Mouse (Mus musculus) neural tube, embryonic 12.5 days (tissue): ENCODE measurements around the gene Rnf212b. TPM values are rescaled to one million over a fixed set of nuclear protein-coding genes. Genes with fewer than 3 reads are reported as not detected.

ENCODE experiments used
- ATAC-seq: fragments of 200-750 bp; cut with Nextera tagmentation; 2 replicates; pipeline ENCODE4 v1.8.0; 2017; ENCODE audit warnings: low read depth, mild to moderate bottlenecking, moderate TSS enrichment, moderate library complexity; ENCODE audit not compliant: low FRiP score
- H3K27ac ChIP-seq: fragments of 300-500 bp; sonication (generic); 2 replicates; pipeline ENCODE4 v1.5.1; 2016
- H3K27me3 ChIP-seq: fragments of 300-500 bp; sonication (generic); replicated peaks from 2 replicates; pipeline ENCODE4 v1.6.1; 2016; ENCODE audit warnings: mild to moderate bottlenecking
- H3K36me3 ChIP-seq: fragments of 300-500 bp; sonication (generic); 2 replicates; pipeline ENCODE4 v1.6.1; 2016; ENCODE audit warnings: mild to moderate bottlenecking
- H3K4me1 ChIP-seq: fragments of 300-500 bp; sonication (generic); 2 replicates; pipeline ENCODE4 v1.6.1; 2016
- H3K4me2 ChIP-seq: fragments of 300-500 bp; sonication (generic); replicated peaks from 2 replicates; pipeline ENCODE4 v1.6.1; 2016; ENCODE audit warnings: mild to moderate bottlenecking
- H3K4me3 ChIP-seq: fragments of 300-500 bp; sonication (generic); 2 replicates; pipeline ENCODE4 v1.5.1; 2016
- H3K9ac ChIP-seq: fragments of 300-500 bp; sonication (generic); 2 replicates; pipeline ENCODE4 v1.6.1; 2016; ENCODE audit warnings: mild to moderate bottlenecking
- H3K9me3 ChIP-seq: fragments of 300-500 bp; sonication (generic); 2 replicates; pipeline ENCODE4 v1.6.1; 2016; ENCODE audit warnings: mild to moderate bottlenecking
- WGBS: fragments of 180-500 bp; shearing (Covaris S2); methylation state at CpG from one replicate; pipeline ENCODE4 v1.1.7; 2016; 5-methylcytosine and 5-hydroxymethylcytosine counted together
- polyA plus RNA-seq: library from polyadenylated mRNA; unstranded; fragments of >200 nt; fragmentation: Nextera tagmentation; extraction: Ambion mirVana; gene quantifications from 2 replicates; pipeline ENCODE4 v1.2.1, GENCODE M21; 2016

Rnf212b gene
- polyA plus RNA-seq, 1 experiment from 2014 or later: not detected

DNA sequence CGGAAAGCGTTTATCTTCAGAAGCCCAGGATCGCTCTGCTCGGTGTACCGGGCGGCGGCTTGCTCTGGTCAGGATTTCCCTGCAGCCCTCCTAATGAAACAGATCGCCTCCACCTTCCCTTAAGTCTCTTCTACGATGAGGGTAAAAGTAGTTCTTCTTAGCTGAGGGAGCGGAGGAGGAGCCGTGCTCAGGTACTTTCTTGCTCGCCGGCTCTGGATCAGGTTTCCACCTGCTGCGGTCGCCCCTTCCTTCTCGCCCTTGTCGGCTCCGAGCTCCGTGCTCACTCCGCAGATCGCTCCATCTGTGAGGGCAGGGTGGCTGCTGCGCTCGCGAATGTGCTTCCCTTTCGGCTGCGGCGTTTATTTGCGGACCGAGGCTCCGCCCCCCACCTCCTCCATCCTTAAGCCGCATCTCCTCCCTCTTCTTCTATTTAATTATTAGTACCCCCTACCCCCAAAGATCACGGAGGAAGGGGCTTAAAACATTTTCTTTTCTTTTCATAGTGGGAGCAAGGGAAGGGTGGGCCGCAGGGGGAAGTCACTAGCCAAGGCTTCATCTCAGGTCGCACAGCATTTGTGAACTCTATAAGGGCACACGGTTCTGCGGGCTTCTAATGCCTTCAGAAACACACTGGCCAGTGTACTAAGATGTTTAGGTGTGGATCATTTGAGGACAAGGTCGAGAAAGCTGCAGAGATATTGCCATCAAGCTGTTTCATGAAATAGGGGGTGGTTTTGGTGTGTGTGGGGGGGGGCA lies 32.2 kb upstream of the Rnf212b start, which contains the start of gene Slc7a8:
Gene Slc7a8 (minus strand): TSS at position 337 of the 756 bp plus-strand sequence.
- Histone ChIP-seq H3K4me2 (peak within 1 kb of the TSS; percentile 79), H3K4me1 (0 out of 2 replicates have a peak, but pooled peaks cover 4% of the 10 kb centered on the region), H3K9ac (peak within 1 kb of the TSS; percentile 56), H3K27ac (no peak within 1 kb of the TSS), H3K4me3 (peak within 1 kb of the TSS; percentile 47), H3K27me3 (peaks cover 9% of the 10 kb centered on the region; the same call in 1 of the 2 replicates), H3K9me3 (no peaks in the 10 kb centered on the region), H3K36me3 (no peaks in the 10 kb centered on the region)
- WGBS: 2% methylated on average over 37 of the region's 37 CpGs
- ATAC-seq: peak; percentile 78

DNA sequence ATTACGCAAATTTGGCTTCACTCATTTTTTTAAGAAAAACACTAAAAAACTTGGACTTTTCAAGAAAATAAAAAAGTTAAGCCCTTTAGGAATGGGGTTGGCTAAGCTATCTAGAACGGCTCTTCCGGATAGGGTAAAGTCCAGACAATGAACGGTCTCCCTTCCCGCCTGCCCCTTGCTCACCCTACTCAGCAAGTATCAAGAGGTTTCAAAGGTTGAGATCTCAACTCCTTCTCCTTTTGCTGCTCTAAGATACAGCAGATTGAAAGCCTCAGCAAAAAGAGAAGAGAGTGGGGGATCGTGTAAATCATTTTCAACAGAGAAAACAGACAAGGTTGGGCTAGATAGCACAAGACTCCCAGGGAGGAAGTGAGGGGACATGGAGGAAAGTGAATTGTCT lies 31.0 kb upstream of the Rnf212b start:
- ATAC-seq: no peak
- Histone ChIP-seq H3K4me2 (no peak overlapping the region), H3K4me3 (no peak overlapping the region), H3K27ac (no peak overlapping the region), H3K36me3 (no peaks in the 10 kb centered on the region), H3K9me3 (no peaks in the 10 kb centered on the region), H3K27me3 (peaks cover 9% of the 10 kb centered on the region; the same call in 1 of the 2 replicates), H3K9ac (no peak overlapping the region), H3K4me1 (0 out of 2 replicates have a peak, but pooled peaks cover 4% of the 10 kb centered on the region)
- WGBS: 93% methylated on average over 6 of the region's 6 CpGs

DNA sequence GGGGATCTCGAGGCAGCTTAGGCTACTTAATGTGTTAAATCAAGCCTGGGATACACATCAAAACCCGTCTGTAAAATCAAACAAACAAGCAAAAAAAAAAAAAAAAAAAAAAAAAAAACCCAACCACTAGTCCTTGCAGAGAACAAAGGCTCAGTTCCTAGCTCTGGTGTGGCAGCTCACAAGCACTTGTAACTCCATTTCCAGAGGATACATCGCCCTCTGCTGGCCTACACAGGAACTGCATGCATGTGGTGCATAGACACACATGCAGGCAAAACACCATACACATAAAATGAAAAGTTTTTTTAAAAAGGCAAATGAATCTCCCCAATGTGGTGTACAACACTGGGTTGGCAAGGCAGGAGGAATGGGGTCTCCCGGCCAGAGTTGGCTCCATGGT lies 28.0 kb upstream of the Rnf212b start:
- H3K27ac ChIP-seq: no peak overlapping the region
- no peak overlapping the region for H3K4me3 ChIP-seq
- WGBS: 45% methylated on average over 4 of the region's 4 CpGs
- no peaks in the 10 kb centered on the region for H3K9me3 ChIP-seq
- H3K4me1 ChIP-seq: 0 out of 2 replicates have a peak, but pooled peaks cover 2% of the 10 kb centered on the region
- ATAC-seq: no peak
- H3K27me3 ChIP-seq: no peaks in the 10 kb centered on the region
- H3K4me2 ChIP-seq: no peak overlapping the region
- H3K36me3 ChIP-seq: no peaks in the 10 kb centered on the region
- H3K9ac ChIP-seq: no peak overlapping the region

DNA sequence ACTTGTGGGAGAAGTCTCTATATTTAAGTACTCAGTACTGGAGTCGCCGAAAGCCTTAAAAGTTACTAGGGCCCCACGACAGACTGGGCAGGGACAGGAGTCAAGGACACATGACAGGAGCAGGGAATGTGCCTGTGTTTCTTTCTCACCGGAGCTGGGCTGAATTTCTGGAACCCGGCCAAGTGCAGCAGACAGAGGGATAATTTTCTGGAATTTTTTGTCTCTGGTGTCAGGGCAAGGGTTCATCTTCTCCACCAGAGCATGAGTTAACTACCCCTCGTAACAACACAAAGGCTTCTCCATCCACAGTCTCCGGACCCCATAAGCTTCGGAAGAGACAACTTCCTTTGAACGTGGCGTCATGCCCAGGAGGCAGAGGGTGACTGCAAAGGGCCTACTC lies 27.5 kb upstream of the Rnf212b start:
- WGBS: 68% methylated on average over 10 of the region's 10 CpGs
- no peak for ATAC-seq

DNA sequence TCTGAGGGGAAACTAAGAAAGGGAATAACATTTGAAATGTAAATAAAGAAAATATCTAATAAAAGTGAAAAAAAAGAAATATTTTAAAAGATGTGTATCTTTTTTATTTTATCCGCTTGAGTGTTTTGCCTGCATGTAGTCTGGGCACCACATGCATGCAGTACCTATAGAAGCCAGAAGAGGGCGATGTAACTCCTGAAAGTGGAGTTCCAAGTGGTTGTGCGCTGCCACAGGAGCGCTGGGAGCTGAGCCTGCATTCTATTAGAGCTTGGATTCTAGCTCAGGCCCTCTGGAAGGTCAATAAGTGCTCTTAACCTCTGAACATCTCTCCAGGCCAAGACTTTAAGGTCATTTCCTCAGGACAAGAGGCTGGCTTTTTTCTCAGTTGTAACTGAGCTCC lies 26.7 kb upstream of the Rnf212b start:
- 55% methylated on average over 4 of the region's 4 CpGs for WGBS
- Histone ChIP-seq H3K9ac (no peak overlapping the region), H3K27me3 (no peaks in the 10 kb centered on the region), H3K36me3 (no peaks in the 10 kb centered on the region), H3K4me1 (no peaks in the 10 kb centered on the region), H3K4me3 (no peak overlapping the region), H3K9me3 (no peaks in the 10 kb centered on the region), H3K27ac (no peak overlapping the region), H3K4me2 (no peak overlapping the region)
- ATAC-seq: no peak

More for the DNA sequence above, 27.5 kb upstream of the Rnf212b start:
- no peak overlapping the region for H3K27ac ChIP-seq
- no peak overlapping the region for H3K4me2 ChIP-seq
- H3K4me1 ChIP-seq: no peaks in the 10 kb centered on the region
- H3K4me3 ChIP-seq: no peak overlapping the region
- no peak overlapping the region for H3K9ac ChIP-seq
- no peaks in the 10 kb centered on the region for H3K27me3 ChIP-seq
- H3K36me3 ChIP-seq: no peaks in the 10 kb centered on the region
- no peaks in the 10 kb centered on the region for H3K9me3 ChIP-seq

DNA sequence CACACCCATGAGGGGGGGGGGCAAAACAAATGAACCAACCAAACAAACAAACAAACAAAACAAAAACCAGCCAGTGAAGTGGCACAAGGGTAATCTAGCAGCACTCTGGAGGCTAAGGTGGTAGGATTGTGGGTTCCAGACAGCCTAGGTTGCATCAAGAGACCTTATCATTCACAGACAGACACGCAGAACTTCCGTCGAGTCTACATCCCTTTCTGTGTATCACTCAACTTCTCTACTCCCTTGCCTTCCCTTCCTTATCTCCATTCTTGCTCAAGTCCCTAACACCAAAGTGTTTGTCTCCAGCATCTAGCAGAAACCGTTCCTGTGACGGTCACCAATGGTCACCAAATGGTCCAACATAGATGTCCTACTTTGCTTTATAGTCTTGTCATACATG lies 25.7 kb upstream of the Rnf212b start:
- 91% methylated on average over 5 of the region's 5 CpGs for WGBS
- H3K4me1 ChIP-seq: no peaks in the 10 kb centered on the region
- H3K9me3 ChIP-seq: no peaks in the 10 kb centered on the region
- no peak overlapping the region for H3K9ac ChIP-seq
- H3K4me3 ChIP-seq: no peak overlapping the region
- H3K27ac ChIP-seq: no peak overlapping the region
- no peak overlapping the region for H3K4me2 ChIP-seq
- no peaks in the 10 kb centered on the region for H3K27me3 ChIP-seq
- no peaks in the 10 kb centered on the region for H3K36me3 ChIP-seq
- no peak for ATAC-seq

DNA sequence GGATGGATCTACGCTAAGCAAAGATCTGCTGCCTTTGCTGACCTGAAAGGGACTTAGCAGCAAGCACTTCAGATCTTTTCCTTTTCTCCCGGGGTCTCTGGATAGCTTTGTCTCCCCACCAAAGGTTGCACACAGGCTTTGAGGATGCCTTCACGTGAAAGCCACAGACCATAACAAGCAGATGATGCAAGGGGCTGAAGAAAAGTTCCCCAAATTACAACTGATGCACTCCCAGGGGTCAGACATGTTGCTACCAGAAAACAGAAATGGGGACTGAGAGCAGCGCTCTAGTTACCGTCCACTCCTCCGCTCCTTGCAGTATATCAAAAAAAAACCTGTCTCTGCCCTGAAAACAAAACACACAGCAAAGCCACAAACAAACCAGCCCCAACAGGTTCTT lies 21.8 kb upstream of the Rnf212b start:
- H3K4me3 ChIP-seq: no peak overlapping the region
- H3K36me3 ChIP-seq: no peaks in the 10 kb centered on the region
- no peaks in the 10 kb centered on the region for H3K9me3 ChIP-seq
- no peak overlapping the region for H3K27ac ChIP-seq
- H3K9ac ChIP-seq: no peak overlapping the region
- H3K4me1 ChIP-seq: no peaks in the 10 kb centered on the region
- no peak for ATAC-seq
- no peak overlapping the region for H3K4me2 ChIP-seq
- H3K27me3 ChIP-seq: no peaks in the 10 kb centered on the region
- 81% methylated on average over 6 of the region's 6 CpGs for WGBS

DNA sequence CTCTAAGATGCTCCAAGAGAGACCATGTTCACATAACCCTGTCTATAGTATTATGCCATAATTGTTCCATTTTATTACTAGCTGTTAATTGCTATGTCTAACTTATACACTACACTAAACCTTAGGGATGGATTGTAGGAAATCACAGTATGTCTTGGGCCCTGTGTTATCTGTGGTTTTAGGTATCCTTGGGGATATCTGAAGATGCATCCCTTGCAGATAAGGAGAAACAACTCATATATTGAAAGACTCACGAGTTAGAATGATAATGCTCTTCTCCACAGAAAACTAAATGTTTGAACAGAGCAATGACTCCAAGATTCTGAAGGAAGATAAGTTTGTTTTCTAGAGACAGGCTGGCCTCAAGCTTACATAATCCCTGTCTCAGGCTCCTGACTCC lies 20.6 kb upstream of the Rnf212b start:
- Histone ChIP-seq H3K4me2 (no peak overlapping the region), H3K4me1 (no peaks in the 10 kb centered on the region), H3K27me3 (no peaks in the 10 kb centered on the region), H3K4me3 (no peak overlapping the region), H3K36me3 (no peaks in the 10 kb centered on the region), H3K9ac (no peak overlapping the region), H3K27ac (no peak overlapping the region), H3K9me3 (no peaks in the 10 kb centered on the region)
- no peak for ATAC-seq
- 69% methylated on average over 1 of the region's 1 CpGs for WGBS

DNA sequence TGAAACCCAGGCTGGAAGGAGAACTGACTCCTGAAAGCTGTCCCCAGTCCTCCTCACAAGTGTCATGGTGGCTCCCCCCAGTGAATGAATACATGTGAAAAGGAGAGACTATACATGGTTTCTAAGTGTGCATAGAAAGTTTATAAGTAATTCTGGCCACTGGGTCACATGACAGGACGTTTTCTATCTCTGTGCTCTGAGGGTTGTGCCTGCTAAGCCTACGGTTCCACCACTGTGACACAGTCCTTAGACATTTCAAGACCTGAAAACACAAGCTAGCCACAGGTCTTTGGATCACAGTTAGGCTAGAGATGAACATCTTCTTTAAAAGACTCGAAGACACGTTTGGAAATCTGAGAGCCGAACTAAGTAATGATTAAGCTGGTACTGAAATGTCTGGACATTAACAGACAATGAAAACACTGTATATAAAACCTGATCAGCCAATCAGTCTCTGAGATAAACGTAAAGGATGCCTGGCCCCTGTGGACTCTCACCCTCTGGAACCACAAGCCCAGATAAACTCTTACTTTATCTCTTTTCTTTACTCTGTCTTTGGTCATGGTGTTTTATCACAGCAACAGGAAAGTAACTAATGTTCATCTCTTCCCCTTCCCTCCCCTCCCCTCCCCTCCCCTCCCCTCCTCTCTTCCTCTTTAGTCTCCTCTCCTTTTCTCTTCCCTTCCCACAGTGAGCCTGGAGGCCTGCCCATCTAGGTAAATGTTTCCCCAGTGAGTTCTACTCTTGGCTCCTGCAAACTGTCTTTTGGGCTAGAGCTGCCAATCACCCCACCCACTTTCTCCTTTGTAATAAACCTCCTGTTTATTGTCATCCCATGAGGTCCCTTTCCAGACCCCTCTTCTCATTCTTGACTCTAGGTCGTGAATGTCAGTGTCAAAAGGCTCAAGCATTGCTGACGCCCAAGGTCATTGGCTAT lies 19.8 kb upstream of the Rnf212b start:
- H3K36me3 ChIP-seq: no peaks in the 10 kb centered on the region
- H3K4me1 ChIP-seq: no peaks in the 10 kb centered on the region
- H3K4me3 ChIP-seq: no peak overlapping the region
- H3K27me3 ChIP-seq: no peaks in the 10 kb centered on the region
- no peaks in the 10 kb centered on the region for H3K9me3 ChIP-seq
- no peak overlapping the region for H3K27ac ChIP-seq
- no peak overlapping the region for H3K9ac ChIP-seq
- no peak for ATAC-seq
- WGBS: 81% methylated on average over 8 of the region's 8 CpGs
- H3K4me2 ChIP-seq: no peak overlapping the region

DNA sequence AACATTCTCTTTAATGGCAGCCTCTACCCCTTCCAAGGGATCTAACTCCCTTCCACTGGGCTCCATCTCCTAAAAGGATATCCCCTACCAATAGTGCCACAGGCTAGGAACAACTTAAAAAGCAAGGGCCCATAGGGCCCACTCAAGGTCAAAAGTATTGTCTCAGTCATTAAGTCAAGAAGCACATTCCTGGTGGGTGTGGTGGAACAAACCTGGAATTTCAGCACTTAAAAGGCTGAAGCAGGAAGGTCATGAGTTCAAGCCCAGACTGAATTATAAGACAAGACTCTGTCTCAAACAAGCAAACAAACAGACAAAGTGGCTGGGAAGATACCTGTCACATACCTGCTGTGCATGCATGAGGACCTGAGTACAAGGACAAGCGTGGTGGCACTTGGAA lies 18.0 kb upstream of the Rnf212b start:
- Histone ChIP-seq H3K27ac (no peak overlapping the region), H3K36me3 (no peaks in the 10 kb centered on the region), H3K4me1 (no peaks in the 10 kb centered on the region), H3K27me3 (no peaks in the 10 kb centered on the region), H3K9me3 (no peaks in the 10 kb centered on the region), H3K4me2 (no peak overlapping the region), H3K9ac (no peak overlapping the region), H3K4me3 (no peak overlapping the region)
- no peak for ATAC-seq
- WGBS: 77% methylated on average over 1 of the region's 1 CpGs

DNA sequence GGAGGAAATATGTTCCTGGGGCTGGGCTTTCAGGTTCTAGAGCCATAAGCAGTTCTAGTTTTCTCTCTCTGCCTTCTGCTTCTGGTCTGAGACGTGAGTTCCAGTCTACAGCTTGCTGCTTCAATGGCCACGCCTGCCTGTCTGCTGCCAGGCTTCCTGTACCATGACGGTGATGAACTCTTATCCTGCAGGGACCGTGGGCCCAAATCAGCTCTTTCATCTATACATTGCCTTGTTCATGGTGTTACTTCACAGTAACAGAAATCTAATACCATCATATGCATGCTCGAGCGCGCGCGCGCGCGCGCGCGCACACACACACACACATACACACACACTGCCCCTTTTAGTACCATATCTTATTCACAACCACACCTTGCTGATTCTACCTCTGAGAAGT lies 17.2 kb upstream of the Rnf212b start:
- no peaks in the 10 kb centered on the region for H3K4me1 ChIP-seq
- H3K27me3 ChIP-seq: no peaks in the 10 kb centered on the region
- no peak overlapping the region for H3K9ac ChIP-seq
- H3K9me3 ChIP-seq: no peaks in the 10 kb centered on the region
- H3K4me3 ChIP-seq: no peak overlapping the region
- H3K36me3 ChIP-seq: no peaks in the 10 kb centered on the region
- H3K27ac ChIP-seq: no peak overlapping the region
- 93% methylated on average over 15 of the region's 15 CpGs for WGBS
- no peak overlapping the region for H3K4me2 ChIP-seq
- ATAC-seq: no peak

DNA sequence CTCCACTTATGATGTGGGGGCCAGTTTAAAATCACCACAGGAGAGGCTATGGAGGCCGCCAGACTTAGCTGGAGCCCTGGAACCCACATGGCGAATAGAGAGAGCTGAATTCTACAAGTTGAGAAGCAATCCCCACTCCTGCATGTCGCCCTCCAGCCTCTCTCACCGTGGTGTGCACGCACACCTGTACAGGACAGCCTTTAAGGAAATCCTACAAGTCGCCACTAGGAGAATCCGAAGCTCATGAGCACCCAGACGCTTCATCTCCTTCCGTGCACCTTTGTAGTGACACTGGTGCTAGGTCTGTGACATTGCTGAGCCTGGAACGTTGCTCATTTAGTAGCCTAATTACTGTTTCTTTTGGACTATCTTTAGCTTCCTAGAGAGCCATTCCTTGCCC lies 14.3 kb upstream of the Rnf212b start:
- H3K4me3 ChIP-seq: no peak overlapping the region
- H3K4me1 ChIP-seq: no peaks in the 10 kb centered on the region
- no peaks in the 10 kb centered on the region for H3K36me3 ChIP-seq
- H3K4me2 ChIP-seq: no peak overlapping the region
- H3K27ac ChIP-seq: no peak overlapping the region
- H3K27me3 ChIP-seq: no peaks in the 10 kb centered on the region
- ATAC-seq: no peak
- no peaks in the 10 kb centered on the region for H3K9me3 ChIP-seq
- WGBS: 52% methylated on average over 10 of the region's 10 CpGs
- no peak overlapping the region for H3K9ac ChIP-seq
